Mouse (Mus musculus): Measurements from ENCODE around the gene Robo1.

- TF ChIP-seq GATA1 (IDR thresholded peaks at IDR 0.05; ENCODE audit: borderline replicate concordance, low read length) = no peak
- TF ChIP-seq CTCF (IDR thresholded peaks at IDR 0.05; ENCODE audit: low read depth, low read length) = no peak
- TF ChIP-seq TAL1 (conservative IDR thresholded peaks at IDR 0.05; ENCODE audit: low read depth, low read length) = no peak
- no peak for TF ChIP-seq GATA2 (IDR thresholded peaks at IDR 0.05; ENCODE audit: borderline replicate concordance, low read depth, low read length)
- no peak for TF ChIP-seq POLR2AphosphoS5 (IDR thresholded peaks at IDR 0.05; ENCODE audit: insufficient replicate concordance, low read depth, low read length)
These were observed 533.0 kb downstream of the Robo1 start for GRCm38 (mm10) chr16:72841066-72841465.
